Mouse (Mus musculus) CH12.LX (cell line): ENCODE measurements at regions not wholly inside any gene's neighbourhood (a gene's known extent, or its start where the extent isn't known, plus 50 kb on each side); places are given as distances from the start of the nearest gene placed in this dataset.

Experiments used
- DNase-seq: peaks from one replicate; pipeline ENCODE4 v3.0.0-alpha.2; 2013; ENCODE audit errors: extremely low read depth
- H3K27ac ChIP-seq: 2 replicates; pipeline ENCODE4 v1.5.1; 2012; ENCODE audit warnings: low read depth, mild to moderate bottlenecking, control low read depth, moderate library complexity; ENCODE audit not compliant: insufficient read depth
- H3K27me3 ChIP-seq: replicated peaks from 2 replicates; pipeline ENCODE3; 2012; ENCODE audit warnings: inconsistent platforms
- H3K36me3 ChIP-seq, 2 experiments: replicated peaks in 1 of 2; 2 replicates each; pipeline versions ENCODE3 to v1.6.1; 2012; ENCODE audit warnings: inconsistent platforms in 1 of 2, low read length in 1 of 2, mild to moderate bottlenecking in 1 of 2, mixed read lengths in 1 of 2, moderate library complexity in 1 of 2; ENCODE audit not compliant: control insufficient read depth in 1 of 2, insufficient read depth in 1 of 2
- H3K4me1 ChIP-seq, 2 experiments: 2 replicates each; pipeline ENCODE4 v1.6.1; 2012; ENCODE audit warnings: inconsistent platforms in 1 of 2, moderate library complexity in 1 of 2; ENCODE audit not compliant: insufficient read depth in 2 of 2, control insufficient read depth in 1 of 2
- H3K4me2 ChIP-seq: 2 replicates; pipeline ENCODE4 v1.6.1; 2012; ENCODE audit warnings: low read depth, mild to moderate bottlenecking, control low read depth; ENCODE audit not compliant: poor library complexity, insufficient read depth, severe bottlenecking
- H3K4me3 ChIP-seq, 3 experiments: fragments of 150-350 bp in 1 of 3; sonication (generic) in 1 of 3; replicated peaks in 1 of 3; 2 replicates each; pipeline versions ENCODE3 to v1.5.1; 2011 to 2012; ENCODE audit warnings: low read depth in 2 of 3, low read length in 2 of 3, mild to moderate bottlenecking in 2 of 3, moderate library complexity in 2 of 3, control low read depth in 1 of 3, improper control_type of control experiment in 1 of 3, inconsistent platforms in 1 of 3, mixed read lengths in 1 of 3; ENCODE audit not compliant: poor library complexity in 1 of 3
- H3K79me2 ChIP-seq: replicated peaks from 2 replicates; pipeline ENCODE4 v1.6.1; 2012; ENCODE audit warnings: mild to moderate bottlenecking, moderate library complexity; ENCODE audit not compliant: control insufficient read depth, poor library complexity, insufficient read depth, severe bottlenecking; ENCODE audit errors: extremely low read depth
- H3K9ac ChIP-seq: 2 replicates; pipeline ENCODE4 v1.6.1; 2012; ENCODE audit warnings: low read depth, mild to moderate bottlenecking, control low read depth, moderate library complexity; ENCODE audit not compliant: insufficient read depth
- H3K9me3 ChIP-seq: replicated peaks from 2 replicates; pipeline ENCODE3; 2012; ENCODE audit warnings: low read length, inconsistent platforms, mixed read lengths
- BHLHE40 ChIP-seq: IDR thresholded peaks from 2 replicates; pipeline ENCODE4 v1.6.1; 2011; ENCODE audit warnings: mild to moderate bottlenecking, low read depth, low read length, improper control_type of control experiment
- EP300 ChIP-seq: IDR thresholded peaks from 2 replicates; pipeline ENCODE4 v1.6.1; 2011; ENCODE audit warnings: low read length, improper control_type of control experiment
- ETS1 ChIP-seq: conservative IDR thresholded peaks from 2 replicates; pipeline ENCODE4 v1.6.1; 2012; ENCODE audit warnings: low read depth, mild to moderate bottlenecking, inconsistent platforms, low read length, improper control_type of control experiment, moderate library complexity
- GABPA ChIP-seq: IDR thresholded peaks from 2 replicates; pipeline ENCODE4 v1.6.1; 2012; ENCODE audit warnings: low read depth, low read length, improper control_type of control experiment, inconsistent platforms; ENCODE audit not compliant: insufficient replicate concordance
- HCFC1 ChIP-seq: IDR thresholded peaks from 2 replicates; pipeline ENCODE4 v1.6.1; 2012; ENCODE audit warnings: low read depth, mild to moderate bottlenecking, inconsistent platforms, low read length, improper control_type of control experiment
- IRF4 ChIP-seq: IDR thresholded peaks from 2 replicates; pipeline ENCODE4 v1.6.1; 2014; ENCODE audit warnings: low read depth, mild to moderate bottlenecking, inconsistent platforms, low read length, improper control_type of control experiment
- JUN ChIP-seq: IDR thresholded peaks from 2 replicates; pipeline ENCODE4 v1.6.1; 2011; ENCODE audit warnings: low read depth, mild to moderate bottlenecking, low read length, improper control_type of control experiment, moderate library complexity; ENCODE audit not compliant: insufficient read depth
- JUND ChIP-seq: conservative IDR thresholded peaks from 2 replicates; pipeline ENCODE4 v1.6.1; 2011; ENCODE audit warnings: low read depth, low read length, improper control_type of control experiment
- KAT2A ChIP-seq: IDR thresholded peaks from 2 replicates; pipeline ENCODE4 v1.6.1; 2012; ENCODE audit warnings: low read length, improper control_type of control experiment, inconsistent platforms; ENCODE audit not compliant: insufficient replicate concordance
- MAFK ChIP-seq: IDR thresholded peaks from 2 replicates; pipeline ENCODE4 v1.6.1; 2011; ENCODE audit warnings: low read length, improper control_type of control experiment; ENCODE audit not compliant: insufficient replicate concordance
- MAX ChIP-seq: IDR thresholded peaks from 2 replicates; pipeline ENCODE4 v1.6.1; 2011; ENCODE audit warnings: low read length, improper control_type of control experiment
- MAZ ChIP-seq: IDR thresholded peaks from 2 replicates; pipeline ENCODE4 v1.6.1; 2012; ENCODE audit warnings: low read depth, mild to moderate bottlenecking, inconsistent platforms, low read length, improper control_type of control experiment, moderate library complexity
- MEF2A ChIP-seq: IDR thresholded peaks from 2 replicates; pipeline ENCODE4 v1.6.1; 2014; ENCODE audit warnings: low read depth, mild to moderate bottlenecking, inconsistent platforms, low read length, improper control_type of control experiment, borderline replicate concordance
- MYC ChIP-seq: IDR thresholded peaks from 2 replicates; pipeline ENCODE4 v1.6.1; 2011; ENCODE audit warnings: low read depth, mild to moderate bottlenecking, improper control_type of control experiment, low read length
- NELFE ChIP-seq: IDR thresholded peaks from 2 replicates; pipeline ENCODE4 v1.6.1; 2011; ENCODE audit warnings: low read depth, low read length, improper control_type of control experiment
- NRF1 ChIP-seq: IDR thresholded peaks from 2 replicates; pipeline ENCODE4 v1.6.1; 2014; ENCODE audit warnings: low read depth, mild to moderate bottlenecking, inconsistent platforms, low read length, improper control_type of control experiment, moderate library complexity
- POLR2A ChIP-seq: IDR thresholded peaks from 2 replicates; pipeline ENCODE4 v1.6.1; 2011; ENCODE audit warnings: low read depth, mild to moderate bottlenecking, improper control_type of control experiment, low read length
- POLR2AphosphoS2 ChIP-seq: IDR thresholded peaks from 2 replicates; pipeline ENCODE4 v1.6.1; 2011; ENCODE audit warnings: low read depth, low read length, improper control_type of control experiment
- SMC3 ChIP-seq: IDR thresholded peaks from 2 replicates; pipeline ENCODE4 v1.6.1; 2011; ENCODE audit warnings: low read depth, low read length, improper control_type of control experiment
- TBP ChIP-seq: conservative IDR thresholded peaks from 2 replicates; pipeline ENCODE4 v1.6.1; 2011; ENCODE audit warnings: low read depth, low read length, improper control_type of control experiment
- TCF12 ChIP-seq: IDR thresholded peaks from 2 replicates; pipeline ENCODE4 v1.6.1; 2014; ENCODE audit warnings: low read depth, mild to moderate bottlenecking, inconsistent platforms, low read length, improper control_type of control experiment
- UBTF ChIP-seq: IDR thresholded peaks from 2 replicates; pipeline ENCODE4 v1.6.1; 2012; ENCODE audit warnings: low read depth, mild to moderate bottlenecking, inconsistent platforms, low read length, improper control_type of control experiment, moderate library complexity
- USF1 ChIP-seq: IDR thresholded peaks from 2 replicates; pipeline ENCODE4 v1.6.1; 2014; ENCODE audit warnings: low read depth, mild to moderate bottlenecking, inconsistent platforms, low read length, improper control_type of control experiment
- ZC3H11A ChIP-seq: IDR thresholded peaks from 2 replicates; pipeline ENCODE4 v1.6.1; 2012; ENCODE audit warnings: low read depth, mild to moderate bottlenecking, inconsistent platforms, low read length, improper control_type of control experiment
- ZKSCAN1 ChIP-seq: IDR thresholded peaks from 2 replicates; pipeline ENCODE4 v1.6.1; 2012; ENCODE audit warnings: low read depth, inconsistent platforms, low read length, improper control_type of control experiment, borderline replicate concordance
- ZNF384 ChIP-seq: IDR thresholded peaks from 2 replicates; pipeline ENCODE4 v1.6.1; 2012; ENCODE audit warnings: low read depth, low read length, improper control_type of control experiment, inconsistent platforms
- dilution Hi-C: fragments of 300-500 bp; cut with MboI; formaldehyde crosslinking; loops from 2 replicates; pipeline ENCODE4 v1.14.3; 2020; ENCODE audit warnings: low sequenced_read_pairs; ENCODE audit not compliant: extremely low pct_unique_long_range_greater_than_20kb, extremely low pct_ligation_motif_present
- in situ Hi-C: fragments of 300-500 bp; cut with MboI; formaldehyde crosslinking; loops from 3 replicates; pipeline ENCODE4 v1.14.3; 2019; ENCODE audit warnings: low sequenced_read_pairs, low pct_ligation_motif_present, low pct_unique_long_range_greater_than_20kb, mixed read lengths

DNA sequence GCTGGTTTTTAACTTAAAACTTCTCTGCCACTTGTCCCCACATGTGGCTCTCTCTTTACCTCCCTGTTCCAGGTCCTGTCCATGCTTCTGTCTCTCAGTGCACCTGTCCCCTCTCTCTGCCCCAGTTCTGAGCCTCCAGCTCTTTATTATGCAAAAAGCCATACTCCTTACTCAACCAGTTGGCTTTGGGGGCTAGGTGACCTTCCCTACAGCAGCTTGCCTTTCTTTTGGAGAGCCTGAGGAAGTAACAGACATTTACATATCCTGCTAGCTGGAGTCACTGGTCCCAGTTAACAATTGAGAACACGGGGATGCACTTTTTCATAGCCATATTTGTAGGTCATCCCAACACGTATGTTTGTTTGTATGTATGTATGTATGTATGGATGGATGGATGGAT is 130.8 kb downstream of the Bmp7 start:
- TF ChIP-seq SMC3, result no peak
- no peak for TF ChIP-seq MYC
- TF ChIP-seq ZC3H11A, result no peak
- no peak for TF ChIP-seq MEF2A
- no peak for TF ChIP-seq NRF1
- TF ChIP-seq MAFK, result no peak
- no peak for TF ChIP-seq IRF4
- TF ChIP-seq BHLHE40, result no peak
- no peak for TF ChIP-seq JUN
- TF ChIP-seq TCF12, result no peak
- no peak for TF ChIP-seq NELFE
- TF ChIP-seq ZKSCAN1, result no peak
- no peak for TF ChIP-seq MAX
- no peak for TF ChIP-seq MAZ
- no peak for TF ChIP-seq UBTF
- dilution Hi-C loops, result no loop called here

DNA sequence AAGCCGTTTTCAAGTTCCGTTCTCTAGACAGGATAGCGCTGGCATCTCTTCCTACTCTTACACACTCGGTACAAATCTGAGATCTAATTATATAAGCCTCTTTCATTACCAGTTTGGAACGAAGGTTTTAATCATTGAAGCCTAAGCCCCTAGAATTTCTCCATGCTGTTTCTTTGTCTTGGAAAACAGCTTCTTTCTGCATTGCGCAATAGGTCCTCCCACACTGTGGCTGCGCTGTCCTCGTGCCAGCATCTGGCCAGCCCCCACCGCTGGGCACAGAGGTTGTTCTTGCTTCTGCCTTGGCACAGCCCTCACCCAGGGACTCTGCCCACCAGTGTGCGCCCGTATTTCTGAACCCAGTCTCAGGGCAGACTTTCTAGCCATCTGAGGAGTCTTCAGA is 126.8 kb downstream of the Bmp7 start:
- dilution Hi-C loops (no loop called here), in situ Hi-C loops (no loop called here)
- H3K27me3 ChIP-seq, result peaks cover 56% of the 10 kb centered on the region
- H3K4me1 ChIP-seq, result no peaks in the 10 kb centered on the region
- H3K36me3 ChIP-seq, result no peaks in the 10 kb centered on the region
- no peak overlapping the region for H3K4me3 ChIP-seq
- H3K9me3 ChIP-seq, result peaks cover 22% of the 10 kb centered on the region
- DNase-seq, result no peak
- no peak overlapping the region for H3K27ac ChIP-seq
- no peak overlapping the region for H3K4me2 ChIP-seq
- no peak overlapping the region for H3K9ac ChIP-seq
- TF ChIP-seq ZNF384, result no peak
- TF ChIP-seq, all 38 proteins: peak for 0
- H3K79me2 ChIP-seq, result no peaks in the 10 kb centered on the region

More for the DNA sequence above, 130.8 kb downstream of the Bmp7 start:
- peaks cover 57% of the 10 kb centered on the region for H3K27me3 ChIP-seq
- peaks cover 10% of the 10 kb centered on the region for H3K9me3 ChIP-seq
- no peak overlapping the region for H3K9ac ChIP-seq
- H3K36me3 ChIP-seq, result no peaks in the 10 kb centered on the region
- no peak for DNase-seq
- no peak overlapping the region for H3K4me2 ChIP-seq
- no peak overlapping the region for H3K4me3 ChIP-seq
- H3K4me1 ChIP-seq, result no peaks in the 10 kb centered on the region
- no peaks in the 10 kb centered on the region for H3K79me2 ChIP-seq
- in situ Hi-C loops, result no loop called here
- no peak overlapping the region for H3K27ac ChIP-seq

GRCm38 (mm10) chr2:172813906-172814305 is 126.2 kb downstream of the Bmp7 start:
- Histone ChIP-seq H3K79me2 (no peaks in the 10 kb centered on the region), H3K4me3 (no peak overlapping the region), H3K9ac (no peak overlapping the region), H3K27ac (no peak overlapping the region), H3K4me2 (no peak overlapping the region), H3K9me3 (peaks cover 18% of the 10 kb centered on the region), H3K36me3 (no peaks in the 10 kb centered on the region), H3K27me3 (peaks cover 52% of the 10 kb centered on the region), H3K4me1 (no peaks in the 10 kb centered on the region)
- no peak for DNase-seq
- dilution Hi-C loops, result no loop called here
- in situ Hi-C loops, result no loop called here
- TF ChIP-seq SMC3 (no peak), MAFK (no peak), POLR2AphosphoS2 (no peak), USF1 (no peak), NRF1 (no peak), JUN (no peak), ZNF384 (no peak), GABPA (no peak), TBP (no peak), ETS1 (no peak), HCFC1 (no peak), IRF4 (no peak), MEF2A (no peak), KAT2A (no peak), EP300 (no peak), POLR2A (no peak), ZC3H11A (no peak), JUND (no peak), TCF12 (no peak)
